Mouse (Mus musculus): Measurements from ENCODE around the gene Fbxo24.

- TF ChIP-seq MYOD1 (IDR thresholded peaks at IDR 0.05; ENCODE audit: control insufficient read depth, insufficient read length, low read depth) (no peak), USF1 (IDR thresholded peaks at IDR 0.05; ENCODE audit: low read depth) (no peak), CEBPB (IDR thresholded peaks at IDR 0.05; ENCODE audit: low read depth) (no peak), CTCF (IDR thresholded peaks at IDR 0.05; ENCODE audit: control insufficient read depth, insufficient read depth, insufficient read length) (no peak), MAX (IDR thresholded peaks at IDR 0.05) (no peak), FOSL1 (IDR thresholded peaks at IDR 0.05; ENCODE audit: insufficient read depth, low read length, poor library complexity, severe bottlenecking) (no peak), MYOG (IDR thresholded peaks at IDR 0.05; ENCODE audit: control insufficient read depth, extremely low read depth, insufficient read length) (no peak)
Measured at GRCm38 (mm10) chr5:137629906-137630545, 1.2 kb upstream of the Fbxo24 start.

Data from C2C12 (cell line).